Mouse (Mus musculus): ENCODE measurements around the gene Sorcs2. TPM values are rescaled to one million over a fixed set of nuclear protein-coding genes. Genes with fewer than 3 reads are reported as not detected.

The Sorcs2 gene
- polyA plus RNA-seq, 1 experiment from 2014 or later: 6.5 TPM

DNA sequence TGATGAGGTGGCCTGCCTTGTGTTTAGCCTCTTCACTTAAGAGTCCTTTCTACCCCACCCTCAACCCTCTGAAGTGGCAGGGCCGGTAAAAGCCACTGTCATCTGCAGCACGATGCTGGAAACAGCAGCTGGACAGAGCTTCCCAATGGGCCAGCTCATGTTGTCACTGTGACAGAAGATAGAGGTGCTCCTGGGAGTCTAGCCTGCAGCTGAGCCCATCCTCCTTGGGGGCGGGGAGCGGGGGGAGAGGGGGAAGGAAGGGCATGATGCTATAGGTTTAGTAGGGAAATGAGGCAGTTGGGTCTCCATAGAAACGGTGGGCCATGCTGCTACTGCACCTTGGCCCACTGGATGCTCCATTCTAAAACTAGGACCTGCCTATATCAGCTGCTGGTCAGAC is 279.9 kb downstream of the Sorcs2 start:
- no peak overlapping the region for H3K9ac ChIP-seq
- no peak for ATAC-seq
- WGBS: 61% methylated on average over 5 of the region's 5 CpGs
- H3K27ac ChIP-seq: no peak overlapping the region
- no peaks in the 10 kb centered on the region for H3K36me3 ChIP-seq (ENCODE audit: poor library complexity, severe bottlenecking)
- no peaks in the 10 kb centered on the region for H3K27me3 ChIP-seq
- no peaks in the 10 kb centered on the region for H3K9me3 ChIP-seq (replicated peaks)
- peaks cover 29% of the 10 kb centered on the region for H3K4me1 ChIP-seq
- no peak overlapping the region for H3K4me3 ChIP-seq
- H3K4me2 ChIP-seq: no peak overlapping the region

DNA sequence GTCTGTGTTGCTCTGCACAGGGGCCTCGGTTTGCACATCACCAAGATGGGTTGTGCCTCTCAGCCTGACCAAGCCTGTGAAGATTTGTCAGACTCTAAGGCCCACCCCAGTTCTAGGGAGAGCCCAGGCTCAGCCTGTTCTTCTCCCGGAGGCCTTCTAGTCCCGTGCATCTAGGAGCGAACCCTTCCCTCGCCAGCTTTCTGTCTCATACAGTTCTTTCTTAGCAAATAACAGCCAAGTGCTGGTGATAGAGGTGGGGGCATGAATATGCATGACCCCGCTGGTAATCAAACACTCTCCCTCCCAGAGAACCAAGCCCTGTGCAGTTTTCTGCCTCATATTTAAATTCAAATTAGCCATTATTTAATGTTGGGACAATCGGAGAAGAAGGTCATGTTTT is 282.4 kb downstream of the Sorcs2 start:
- Histone ChIP-seq H3K4me1 (peaks cover 28% of the 10 kb centered on the region), H3K4me3 (no peak overlapping the region), H3K36me3 (ENCODE audit: poor library complexity, severe bottlenecking) (no peaks in the 10 kb centered on the region), H3K4me2 (no peak overlapping the region), H3K9me3 (replicated peaks) (no peaks in the 10 kb centered on the region), H3K9ac (no peak overlapping the region), H3K27ac (peak overlapping the region; percentile 51; the same call in 1 of the 2 replicates), H3K27me3 (no peaks in the 10 kb centered on the region)
- ATAC-seq: peak; percentile 69
- WGBS: 22% methylated on average over 7 of the region's 7 CpGs

DNA sequence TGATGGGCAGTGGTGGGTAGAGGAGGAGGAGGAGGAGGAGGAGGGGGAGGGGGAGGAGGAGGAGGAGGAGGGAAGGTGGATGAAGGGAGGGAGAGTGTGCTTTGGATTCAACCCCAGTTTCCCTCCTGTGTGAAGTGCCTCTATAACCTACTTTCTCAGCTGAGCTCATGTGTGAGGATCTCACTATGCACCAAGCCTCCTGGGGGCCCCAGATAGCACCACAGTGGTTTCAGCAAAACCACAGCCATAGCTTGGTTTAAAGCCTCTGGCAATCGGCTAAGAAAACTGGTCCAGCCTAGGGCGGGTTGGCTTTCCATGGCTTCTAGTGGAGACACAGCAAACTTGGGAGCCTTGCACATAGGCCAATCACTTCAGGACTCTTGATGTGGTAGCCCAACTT is 284.2 kb downstream of the Sorcs2 start:
- no peak overlapping the region for H3K4me2 ChIP-seq
- H3K27ac ChIP-seq: no peak overlapping the region
- H3K36me3 ChIP-seq (ENCODE audit: poor library complexity, severe bottlenecking): no peaks in the 10 kb centered on the region
- no peak for ATAC-seq
- H3K27me3 ChIP-seq: no peaks in the 10 kb centered on the region
- H3K9me3 ChIP-seq (replicated peaks): no peaks in the 10 kb centered on the region
- H3K9ac ChIP-seq: no peak overlapping the region
- no peak overlapping the region for H3K4me3 ChIP-seq
- peaks cover 30% of the 10 kb centered on the region for H3K4me1 ChIP-seq
- 92% methylated on average over 2 of the region's 2 CpGs for WGBS

DNA sequence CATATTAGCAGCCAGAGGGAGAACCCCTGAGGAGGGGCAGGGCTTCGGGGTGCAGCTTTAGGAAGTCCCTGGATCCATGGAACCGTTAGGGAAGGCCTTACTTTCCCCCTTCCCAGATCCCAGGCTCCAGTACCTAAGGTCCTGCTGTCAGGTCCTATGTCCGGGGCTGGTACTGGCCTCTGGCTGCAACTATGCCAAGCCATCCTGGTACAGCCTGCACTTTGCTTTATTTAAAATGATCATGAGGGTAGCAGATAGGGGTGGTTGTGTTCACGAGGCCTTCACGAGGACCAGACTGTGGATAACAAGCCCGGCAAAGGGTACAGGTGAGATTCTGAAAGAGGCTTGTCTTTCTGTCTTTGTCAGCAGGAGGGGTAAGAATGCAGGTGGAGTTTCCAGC is 285.2 kb downstream of the Sorcs2 start:
- Histone ChIP-seq H3K9me3 (replicated peaks) (no peaks in the 10 kb centered on the region), H3K4me3 (no peak overlapping the region), H3K27ac (no peak overlapping the region), H3K9ac (no peak overlapping the region), H3K36me3 (ENCODE audit: poor library complexity, severe bottlenecking) (no peaks in the 10 kb centered on the region), H3K4me2 (no peak overlapping the region), H3K4me1 (peaks cover 25% of the 10 kb centered on the region), H3K27me3 (no peaks in the 10 kb centered on the region)
- WGBS: 61% methylated on average over 6 of the region's 6 CpGs
- no peak for ATAC-seq

DNA sequence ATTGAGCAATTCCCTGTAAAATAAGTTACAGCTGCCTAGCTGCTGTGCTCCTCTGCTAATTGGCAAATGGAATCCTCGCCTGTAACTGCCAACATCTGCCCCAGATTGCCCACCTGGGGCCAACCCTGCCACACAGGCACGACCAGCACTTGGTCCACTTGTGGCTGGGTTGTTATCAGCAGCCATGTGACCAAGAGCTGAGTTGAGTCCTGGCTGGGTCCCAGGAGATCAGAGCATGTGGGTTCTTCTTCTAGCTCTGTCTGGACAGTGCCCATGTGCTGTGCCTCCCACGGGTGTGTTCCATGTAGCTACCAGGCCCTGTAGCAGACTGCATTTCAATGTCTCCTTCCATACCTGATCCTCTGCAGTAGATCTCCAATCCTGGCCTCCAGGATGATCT is 286.4 kb downstream of the Sorcs2 start:
- no peak for ATAC-seq
- WGBS: 74% methylated on average over 3 of the region's 3 CpGs
- no peaks in the 10 kb centered on the region for H3K27me3 ChIP-seq
- H3K36me3 ChIP-seq (ENCODE audit: poor library complexity, severe bottlenecking): no peaks in the 10 kb centered on the region
- H3K4me2 ChIP-seq: no peak overlapping the region
- H3K27ac ChIP-seq: no peak overlapping the region
- H3K9ac ChIP-seq: no peak overlapping the region
- peaks cover 20% of the 10 kb centered on the region for H3K4me1 ChIP-seq
- no peaks in the 10 kb centered on the region for H3K9me3 ChIP-seq (replicated peaks)
- H3K4me3 ChIP-seq: no peak overlapping the region

DNA sequence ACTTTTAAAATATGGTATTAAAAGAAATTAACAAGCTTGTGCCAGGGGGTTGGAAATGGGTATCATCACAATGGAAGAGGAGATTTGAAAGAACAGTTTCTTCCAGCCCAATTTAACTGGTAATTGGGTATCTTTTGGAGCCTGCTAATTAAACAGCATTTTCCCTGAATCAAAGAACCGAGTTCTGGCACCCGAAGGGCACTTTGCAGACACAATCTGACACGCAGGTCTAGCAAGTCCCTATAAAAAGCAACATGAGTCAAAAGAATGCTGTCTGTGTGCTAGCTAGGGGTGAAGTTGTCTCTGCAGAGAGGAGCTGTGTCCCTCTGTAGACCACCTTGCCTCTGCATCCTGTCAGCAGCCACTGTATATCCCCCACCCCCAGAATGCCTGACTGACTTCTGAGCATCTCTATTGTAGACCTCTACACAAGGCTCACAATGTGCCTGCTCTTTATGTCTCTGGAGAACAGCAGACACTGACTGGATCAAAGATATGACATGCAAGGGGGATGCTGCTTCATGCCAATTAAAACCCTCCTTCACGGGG is 289.5 kb downstream of the Sorcs2 start:
- peak overlapping the region; percentile 37; the same call in 1 of the 2 replicates for H3K9ac ChIP-seq
- H3K4me2 ChIP-seq: no peak overlapping the region
- H3K4me1 ChIP-seq: peaks cover 10% of the 10 kb centered on the region
- H3K27me3 ChIP-seq: no peaks in the 10 kb centered on the region
- H3K27ac ChIP-seq: peak overlapping the region; percentile 57
- no peak overlapping the region for H3K4me3 ChIP-seq
- ATAC-seq: peak; percentile 67; the same call in 1 of the 2 replicates
- WGBS: 46% methylated on average over 4 of the region's 4 CpGs
- H3K9me3 ChIP-seq (replicated peaks): no peaks in the 10 kb centered on the region; the same call in 1 of the 2 replicates
- no peaks in the 10 kb centered on the region for H3K36me3 ChIP-seq (ENCODE audit: poor library complexity, severe bottlenecking)

DNA sequence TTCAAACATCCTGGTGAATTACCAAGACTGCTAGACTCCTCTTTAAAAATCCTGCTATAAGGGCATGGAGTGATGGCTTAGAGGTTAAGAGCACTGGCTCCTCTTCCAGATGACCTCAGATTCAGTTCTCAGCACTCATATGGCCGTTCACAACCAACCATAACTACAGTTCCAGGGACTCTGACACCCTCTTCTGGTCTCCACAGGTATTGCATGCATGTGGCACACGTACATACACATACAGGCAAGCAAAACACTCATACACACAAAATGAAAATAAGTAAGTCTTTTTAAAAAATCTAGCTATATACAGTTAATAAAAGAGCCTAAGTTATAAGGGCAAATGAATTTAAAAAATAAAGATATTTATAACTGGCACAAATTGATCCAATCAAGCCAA is 294.5 kb downstream of the Sorcs2 start:
- Histone ChIP-seq H3K4me1 (peaks cover 12% of the 10 kb centered on the region), H3K27ac (no peak overlapping the region), H3K9ac (no peak overlapping the region), H3K4me2 (no peak overlapping the region), H3K36me3 (ENCODE audit: poor library complexity, severe bottlenecking) (no peaks in the 10 kb centered on the region), H3K27me3 (no peaks in the 10 kb centered on the region), H3K4me3 (no peak overlapping the region), H3K9me3 (replicated peaks) (no peaks in the 10 kb centered on the region; the same call in 1 of the 2 replicates)
- WGBS: 80% methylated on average over 2 of the region's 2 CpGs
- no peak for ATAC-seq

DNA sequence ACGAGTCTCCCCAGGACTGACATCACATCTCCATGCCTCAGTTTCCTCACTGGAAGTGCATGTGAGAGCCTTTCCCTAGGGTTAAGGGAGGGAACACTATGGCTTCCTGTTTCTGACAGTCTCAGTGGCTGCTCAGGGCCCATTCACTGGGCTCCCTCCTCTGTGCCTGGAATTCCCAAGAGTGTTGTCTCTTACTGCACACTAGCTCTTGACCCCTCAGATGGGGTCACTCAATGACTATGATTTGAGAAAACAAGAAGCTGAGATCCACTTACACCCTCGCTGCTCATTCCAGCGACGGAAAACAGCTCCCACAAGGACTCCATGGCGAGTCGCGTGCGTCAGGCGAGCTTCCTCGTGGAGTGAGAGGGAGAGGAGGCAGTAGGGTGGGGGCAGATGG is 296.8 kb downstream of the Sorcs2 start:
- Histone ChIP-seq H3K27ac (no peak overlapping the region), H3K9me3 (replicated peaks) (no peaks in the 10 kb centered on the region; the same call in 1 of the 2 replicates), H3K4me2 (no peak overlapping the region), H3K9ac (no peak overlapping the region), H3K27me3 (no peaks in the 10 kb centered on the region), H3K4me3 (no peak overlapping the region), H3K4me1 (peaks cover 10% of the 10 kb centered on the region), H3K36me3 (ENCODE audit: poor library complexity, severe bottlenecking) (no peaks in the 10 kb centered on the region)
- no peak for ATAC-seq
- WGBS: 68% methylated on average over 10 of the region's 10 CpGs

DNA sequence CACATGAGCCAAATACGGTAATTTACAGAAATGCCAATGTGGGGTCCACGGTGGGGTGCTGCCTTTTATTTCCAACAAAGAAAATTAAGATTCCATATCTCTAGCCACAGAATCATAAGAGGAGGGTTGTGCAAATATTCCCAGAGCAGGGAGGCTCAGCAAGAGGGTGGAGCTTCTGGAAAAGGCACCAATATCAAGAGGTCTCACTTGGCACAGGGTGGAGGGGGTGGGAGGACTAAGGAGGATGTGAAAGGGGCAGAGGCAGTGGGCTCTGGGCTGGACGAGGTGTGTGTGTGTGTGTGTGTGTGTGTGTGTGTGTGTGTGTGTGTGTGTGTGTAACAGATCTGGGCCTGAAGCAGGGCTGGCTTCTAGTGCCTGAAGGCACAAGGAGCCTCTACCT is 297.5 kb downstream of the Sorcs2 start:
- no peak overlapping the region for H3K27ac ChIP-seq
- H3K4me1 ChIP-seq: peaks cover 10% of the 10 kb centered on the region
- no peak for ATAC-seq
- 59% methylated on average over 3 of the region's 3 CpGs for WGBS
- no peaks in the 10 kb centered on the region; the same call in 1 of the 2 replicates for H3K9me3 ChIP-seq (replicated peaks)
- H3K27me3 ChIP-seq: no peaks in the 10 kb centered on the region
- no peaks in the 10 kb centered on the region for H3K36me3 ChIP-seq (ENCODE audit: poor library complexity, severe bottlenecking)
- H3K4me3 ChIP-seq: no peak overlapping the region
- no peak overlapping the region for H3K9ac ChIP-seq
- no peak overlapping the region for H3K4me2 ChIP-seq

DNA sequence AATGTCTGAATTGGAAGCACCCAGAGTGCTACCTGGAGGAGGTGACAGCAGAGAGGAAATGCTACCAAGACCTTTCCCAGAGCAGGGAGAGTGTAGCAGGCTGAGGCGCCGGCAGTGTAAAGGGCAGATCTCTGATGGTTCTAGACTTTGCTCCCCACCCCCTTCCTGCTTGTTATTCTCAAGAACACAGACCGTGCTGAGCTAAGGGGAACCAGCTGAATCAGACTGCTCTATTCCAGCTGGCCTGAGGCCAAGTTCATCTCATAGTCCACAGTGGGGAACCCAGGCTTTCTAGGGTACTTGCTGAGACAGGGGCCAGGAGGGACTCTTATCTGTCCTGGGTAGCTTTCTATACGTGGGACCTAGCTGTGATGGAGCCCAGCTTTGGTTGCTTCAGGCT is 298.3 kb downstream of the Sorcs2 start:
- Histone ChIP-seq H3K27ac (no peak overlapping the region), H3K27me3 (no peaks in the 10 kb centered on the region), H3K4me3 (no peak overlapping the region), H3K9me3 (replicated peaks) (no peaks in the 10 kb centered on the region; the same call in 1 of the 2 replicates), H3K4me2 (no peak overlapping the region), H3K4me1 (peaks cover 10% of the 10 kb centered on the region), H3K9ac (no peak overlapping the region), H3K36me3 (ENCODE audit: poor library complexity, severe bottlenecking) (no peaks in the 10 kb centered on the region)
- ATAC-seq: no peak
- 55% methylated on average over 4 of the region's 4 CpGs for WGBS

DNA sequence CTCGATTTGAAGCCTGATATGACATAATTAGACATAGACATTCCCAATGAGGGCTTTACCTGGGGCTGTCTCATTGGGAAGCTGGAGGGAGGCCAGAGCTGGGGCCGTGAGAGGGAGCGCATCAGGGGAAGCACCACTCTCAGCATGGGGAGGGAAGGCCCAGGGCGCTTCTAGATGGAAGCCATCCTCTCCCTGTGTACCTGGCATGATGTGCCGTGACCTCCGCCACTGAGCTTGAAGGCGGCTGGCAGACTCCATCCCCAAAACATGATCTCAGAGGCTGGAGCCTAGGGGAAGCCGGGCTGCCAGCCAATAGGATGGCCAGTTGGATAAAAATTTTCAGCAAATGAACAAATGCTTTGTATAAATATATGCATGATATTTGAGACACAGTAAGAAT is 301.9 kb downstream of the Sorcs2 start:
- H3K27ac ChIP-seq: no peak overlapping the region
- no peaks in the 10 kb centered on the region for H3K36me3 ChIP-seq (ENCODE audit: poor library complexity, severe bottlenecking)
- no peaks in the 10 kb centered on the region for H3K9me3 ChIP-seq (replicated peaks)
- H3K4me2 ChIP-seq: no peak overlapping the region
- peaks cover 10% of the 10 kb centered on the region for H3K4me1 ChIP-seq
- no peak for ATAC-seq
- H3K9ac ChIP-seq: no peak overlapping the region
- H3K4me3 ChIP-seq: no peak overlapping the region
- WGBS: 83% methylated on average over 8 of the region's 8 CpGs
- H3K27me3 ChIP-seq: no peaks in the 10 kb centered on the region

DNA sequence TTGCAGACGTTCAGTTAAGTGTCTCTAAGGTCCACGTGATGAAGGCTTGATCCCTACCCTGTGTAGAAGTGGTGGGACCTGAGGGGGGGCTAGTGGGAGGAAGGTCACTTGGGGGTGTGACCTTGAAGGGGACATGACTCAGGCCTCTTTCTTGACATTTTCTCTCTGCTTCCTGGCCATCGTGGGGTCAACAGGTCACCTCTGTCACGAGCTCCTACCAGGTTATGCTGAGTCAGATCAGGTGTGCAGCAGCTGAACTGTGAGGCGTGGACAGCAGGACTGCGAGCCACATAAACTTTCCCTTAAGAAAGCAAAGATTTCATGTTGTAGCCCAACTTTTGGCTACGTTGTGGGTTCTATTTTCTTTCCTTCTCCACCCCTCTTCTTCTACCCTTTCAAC is 307.9 kb downstream of the Sorcs2 start:
- Histone ChIP-seq H3K4me1 (peaks cover 10% of the 10 kb centered on the region; the same call in 1 of the 2 replicates), H3K4me3 (no peak overlapping the region), H3K27ac (no peak overlapping the region), H3K36me3 (ENCODE audit: poor library complexity, severe bottlenecking) (no peaks in the 10 kb centered on the region), H3K9ac (no peak overlapping the region), H3K27me3 (no peaks in the 10 kb centered on the region), H3K4me2 (no peak overlapping the region), H3K9me3 (replicated peaks) (no peaks in the 10 kb centered on the region)
- no peak for ATAC-seq
- WGBS: 83% methylated on average over 7 of the region's 7 CpGs

DNA sequence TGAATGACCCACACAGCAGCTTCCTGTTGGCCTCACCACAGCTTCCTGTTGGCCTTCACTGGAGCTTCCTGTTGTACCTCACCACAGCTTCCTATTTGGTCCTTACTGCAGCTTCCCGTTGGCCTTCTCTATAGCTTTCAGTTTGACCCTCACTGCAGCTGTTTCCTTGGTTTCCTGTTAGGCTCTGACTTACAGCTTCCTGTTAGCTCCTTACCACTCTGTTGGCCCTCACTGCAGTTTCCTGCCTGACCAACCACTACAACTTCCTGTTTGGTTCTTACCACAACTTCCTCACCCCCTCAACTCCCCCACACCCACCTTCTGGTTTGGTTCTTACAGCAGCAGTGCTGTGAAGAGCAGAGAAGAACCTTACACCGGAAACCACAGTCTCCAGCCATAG is 308.7 kb downstream of the Sorcs2 start:
- WGBS: 95% methylated on average over 2 of the region's 2 CpGs
- no peak overlapping the region for H3K27ac ChIP-seq

More for the DNA sequence above, 308.7 kb downstream of the Sorcs2 start:
- H3K36me3 ChIP-seq (ENCODE audit: poor library complexity, severe bottlenecking): no peaks in the 10 kb centered on the region
- H3K9me3 ChIP-seq (replicated peaks): no peaks in the 10 kb centered on the region
- ATAC-seq: no peak
- H3K4me1 ChIP-seq: peaks cover 10% of the 10 kb centered on the region; the same call in 1 of the 2 replicates
- no peak overlapping the region for H3K9ac ChIP-seq
- H3K27me3 ChIP-seq: no peaks in the 10 kb centered on the region
- H3K4me2 ChIP-seq: no peak overlapping the region
- no peak overlapping the region for H3K4me3 ChIP-seq
